Comparison of ENCODE assay signal across 14 mouse cellular contexts in the genomic region with DNA sequence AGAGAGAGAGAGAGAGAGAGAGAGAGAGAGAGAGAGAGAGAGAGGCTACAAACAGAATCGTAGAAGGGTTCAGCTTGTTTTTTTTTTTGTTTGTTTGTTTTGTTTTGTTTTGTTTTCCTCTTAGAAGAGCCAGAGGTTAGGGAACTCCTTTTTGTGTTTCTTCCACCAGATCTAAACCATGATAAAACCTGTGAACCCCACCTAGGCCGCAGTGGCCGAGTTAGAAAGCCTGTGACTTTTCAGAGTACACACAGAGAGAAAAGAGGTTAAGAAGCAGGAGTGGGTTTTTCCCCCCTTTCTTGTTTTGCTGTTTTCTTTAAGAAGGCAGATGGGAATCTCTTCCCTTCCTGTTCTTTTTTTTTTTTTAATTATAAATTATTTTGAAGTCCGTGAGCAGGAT. TPM values are rescaled to one million over a fixed set of nuclear protein-coding genes. Genes with fewer than 3 reads are reported as not detected.
DNase-seq lines count a peak whose midpoint lies in the region; ATAC-seq and TF ChIP-seq lines count a peak whose summit lies in the region.
"Had no signal": no experiment of that assay in that cellular context is flagged by ENCODE, and none has a peak within 500 bp of the region (broad histone marks: within the 10 kb centered on the region; RNA-seq: fewer than 3 reads in every experiment).

No protein-coding gene starts in this region.

- ATAC-seq in heart, embryonic 12.5 days (ENCODE audit: insufficient number of reproducible peaks, low FRiP score): no peak
- no peak for ATAC-seq in forebrain, embryonic 11.5 days (replicated peaks; ENCODE audit: low FRiP score)
- no peak for ATAC-seq in midbrain, embryonic 12.5 days (ENCODE audit: low FRiP score, low read depth)

- TF ChIP-seq CTCF in brain, embryonic 14.5 days (IDR thresholded peaks at IDR 0.05; ENCODE audit: borderline replicate concordance, extremely low read depth, insufficient read depth, insufficient read length): no peak

- no peak overlapping the region for H3K9ac ChIP-seq in heart, embryonic 12.5 days
- H3K9ac ChIP-seq in forebrain, embryonic 11.5 days (ENCODE audit: low read length): no peak overlapping the region; the same call in 1 of the 2 replicates
- H3K9ac ChIP-seq in midbrain, embryonic 12.5 days (replicated peaks): no peak overlapping the region
- H3K9ac ChIP-seq: lung, embryonic 15.5 days had no signal

- no peak for TF ChIP-seq POLR2A in brain, embryonic 14.5 days (IDR thresholded peaks at IDR 0.05; ENCODE audit: borderline replicate concordance, extremely low read depth, insufficient read depth, insufficient read length, poor library complexity, severe bottlenecking)

- H3K36me3 ChIP-seq in heart, embryonic 12.5 days: no peaks in the 10 kb centered on the region
- H3K36me3 ChIP-seq in forebrain, embryonic 11.5 days (ENCODE audit: control insufficient read depth, insufficient read depth, low read length): no peaks in the 10 kb centered on the region
- no peaks in the 10 kb centered on the region for H3K36me3 ChIP-seq in midbrain, embryonic 12.5 days
- H3K36me3 ChIP-seq: lung, embryonic 15.5 days had no signal

- no peak overlapping the region for H3K4me3 ChIP-seq in heart, embryonic 12.5 days
- H3K4me3 ChIP-seq in forebrain, embryonic 11.5 days (ENCODE audit: low read depth, low read length): peak overlapping the region; percentile 59; the same call in 1 of the 2 replicates
- H3K4me3 ChIP-seq in midbrain, embryonic 12.5 days: peak overlapping the region; percentile 55; the same call in 1 of the 2 replicates

- peaks cover 50% of the 10 kb centered on the region for H3K27me3 ChIP-seq in heart, embryonic 12.5 days (replicated peaks)
- peaks cover 69% of the 10 kb centered on the region for H3K27me3 ChIP-seq in forebrain, embryonic 11.5 days (ENCODE audit: control insufficient read depth, insufficient read depth, low read length)
- H3K27me3 ChIP-seq in midbrain, embryonic 12.5 days: peaks cover 85% of the 10 kb centered on the region

- peak overlapping the region; percentile 99; the same call in 1 of the 2 replicates for H3K4me2 ChIP-seq in heart, embryonic 12.5 days
- H3K4me2 ChIP-seq in forebrain, embryonic 11.5 days (ENCODE audit: low read depth, low read length, severe bottlenecking): peak overlapping the region; percentile 9; the same call in 1 of the 2 replicates
- no peak overlapping the region for H3K4me2 ChIP-seq in midbrain, embryonic 12.5 days (replicated peaks)

- H3K9me3 ChIP-seq in heart, embryonic 12.5 days (replicated peaks): no peaks in the 10 kb centered on the region
- no peaks in the 10 kb centered on the region for H3K9me3 ChIP-seq in forebrain, embryonic 11.5 days (ENCODE audit: control insufficient read depth, low read length)
- H3K9me3 ChIP-seq in midbrain, embryonic 12.5 days: no peaks in the 10 kb centered on the region
- H3K9me3 ChIP-seq: lung, embryonic 15.5 days had no signal

- peaks cover 3% of the 10 kb centered on the region; the same call in 1 of the 2 replicates for H3K4me1 ChIP-seq in heart, embryonic 12.5 days (replicated peaks)
- H3K4me1 ChIP-seq in forebrain, embryonic 11.5 days (replicated peaks; ENCODE audit: control insufficient read depth, insufficient read depth, low read length): peaks cover 2% of the 10 kb centered on the region; the same call in 1 of the 2 replicates
- H3K4me1 ChIP-seq in midbrain, embryonic 12.5 days: peaks cover 11% of the 10 kb centered on the region; the same call in 1 of the 2 replicates

- 18% methylated on average over 4 of the region's 4 CpGs for WGBS in heart, embryonic 12.5 days
- 4% methylated on average over 4 of the region's 4 CpGs for WGBS in forebrain, embryonic 11.5 days
- WGBS in midbrain, embryonic 12.5 days: 2% methylated on average over 4 of the region's 4 CpGs

- DNase-seq in heart, postnatal 4 days: no peak
- DNase-seq in brain, embryonic 14.5 days (ENCODE audit: low read depth): peak; percentile 25
- DNase-seq in forebrain, embryonic 11.5 days (ENCODE audit: low spot score): no peak
- no peak for DNase-seq in cerebellum, adult 9-11 months
- DNase-seq in layer of hippocampus, adult 18-20 months (ENCODE audit: low spot score in 2 of 2): no peak
- no peak for DNase-seq in frontal cortex, adult 2 months (ENCODE audit: extremely low spot score in 1 of 2, low spot score in 1 of 2)
- DNase-seq: B cell, adult 2 months; cerebellum, adult 2 months; kidney, adult 8-10 months; layer of hippocampus, adult 9-11 months had no signal

- H3K27ac ChIP-seq in heart, embryonic 12.5 days (ENCODE audit: poor library complexity, severe bottlenecking): no peak overlapping the region
- no peak overlapping the region for H3K27ac ChIP-seq in forebrain, embryonic 11.5 days (ENCODE audit: low read depth, low read length)
- H3K27ac ChIP-seq in midbrain, embryonic 12.5 days (replicated peaks): no peak overlapping the region
- H3K27ac ChIP-seq: lung, embryonic 15.5 days had no signal

RNA-seq across cellular contexts. Expression of gene Isl1, which starts 1.5 kb away (rescaled TPM):
- 5.2 and 5.8 TPM in 2 replicates for polyA plus RNA-seq in heart, embryonic 12.5 days (2016; fragmentation: Nextera tagmentation; extraction: Ambion mirVana)
- total RNA-seq in heart, postnatal 4 days (2021): under 1 TPM; 0.55 to 0.81 TPM
- 48.6 and 71.9 TPM in 2 replicates for polyA plus RNA-seq in brain, embryonic 14.5 days (2012; rRNA removed)
- 34.0 and 34.8 TPM in 2 replicates for polyA plus RNA-seq in forebrain, embryonic 11.5 days (2014; fragmentation: Nextera tagmentation; extraction: Ambion mirVana)
- polyA plus RNA-seq in midbrain, embryonic 12.5 days (2016; fragmentation: Nextera tagmentation; extraction: Ambion mirVana): 20.9 and 38.9 TPM in 2 replicates
- not detected for total RNA-seq in layer of hippocampus, adult 18-20 months (2021)
- polyA plus RNA-seq in frontal cortex, adult 2 months (2012; rRNA removed): 0.50 and 0.54 TPM in 2 replicates
- total RNA-seq: monocyte, adult 5-6 weeks had no signal
